ENCODE assay signal across 8 mouse cellular contexts in genomic region chr5:142909576-142910278, GRCm38 (mm10). TPM values are rescaled to one million over a fixed set of nuclear protein-coding genes. Genes with fewer than 3 reads are reported as not detected.
A peak's percentile ranks its signal among the peaks of the same experiment; 100 is the strongest.
DNase-seq lines count a peak whose midpoint lies in the region; ATAC-seq and TF ChIP-seq lines count a peak whose summit lies in the region.

No protein-coding gene starts in this region.

- no peak for TF ChIP-seq POLR2A in cortical plate, adult 2 months (IDR thresholded peaks at IDR 0.05; ENCODE audit: extremely low read depth, insufficient read depth, low read length)

- no peak overlapping the region for H3K4me3 ChIP-seq in left cerebral cortex, adult 2 months
- no peak overlapping the region for H3K4me3 ChIP-seq in cortical plate, adult 2 months (ENCODE audit: insufficient read depth, low read length)
- H3K4me3 ChIP-seq in limb, embryonic 11.5 days (ENCODE audit: low read depth, low read length), result no peak overlapping the region
- no peak overlapping the region for H3K4me3 ChIP-seq in midbrain, embryonic 12.5 days

- no peaks in the 10 kb centered on the region for H3K9me3 ChIP-seq in limb, embryonic 11.5 days (ENCODE audit: control insufficient read depth, low read length)
- no peaks in the 10 kb centered on the region for H3K9me3 ChIP-seq in midbrain, embryonic 12.5 days

- intact Hi-C loops in left cerebral cortex, adult 2 months (cut with DNase I), result no loop called here

- H3K27ac ChIP-seq in left cerebral cortex, adult 2 months, result peak overlapping the region; percentile 70
- peak overlapping the region; percentile 75 for H3K27ac ChIP-seq in cortical plate, adult 2 months (ENCODE audit: insufficient read depth, low read length)
- H3K27ac ChIP-seq in limb, embryonic 11.5 days (replicated peaks; ENCODE audit: low read depth, low read length), result peak overlapping the region; percentile 62
- H3K27ac ChIP-seq in midbrain, embryonic 12.5 days (replicated peaks), result peak overlapping the region; percentile 54

- no peak for ATAC-seq in limb, embryonic 11.5 days (ENCODE audit: insufficient number of reproducible peaks, low FRiP score, low TSS enrichment, low read depth)
- no peak for ATAC-seq in midbrain, embryonic 12.5 days (ENCODE audit: low FRiP score, low read depth)

- TF ChIP-seq CTCF in left cerebral cortex, adult 2 months (IDR thresholded peaks at IDR 0.05), result no peak
- TF ChIP-seq CTCF in cortical plate, adult 2 months (IDR thresholded peaks at IDR 0.05; ENCODE audit: extremely low read depth, insufficient read depth, low read length), result no peak

- 0 out of 2 replicates have a peak overlapping the region, but pooled peaks have one; percentile 8 for H3K9ac ChIP-seq in limb, embryonic 11.5 days (ENCODE audit: low read length)
- no peak overlapping the region for H3K9ac ChIP-seq in midbrain, embryonic 12.5 days (replicated peaks)

- H3K27me3 ChIP-seq in limb, embryonic 11.5 days (ENCODE audit: control insufficient read depth, insufficient read depth, low read length), result no peaks in the 10 kb centered on the region
- H3K27me3 ChIP-seq in midbrain, embryonic 12.5 days, result no peaks in the 10 kb centered on the region

- 46% methylated on average over 8 of the region's 8 CpGs for WGBS in limb, embryonic 11.5 days
- 65% methylated on average over 8 of the region's 8 CpGs for WGBS in midbrain, embryonic 12.5 days

- H3K4me1 ChIP-seq in cortical plate, adult 2 months (ENCODE audit: control insufficient read depth, insufficient read depth, low read length), result peaks cover 4% of the 10 kb centered on the region; the same call in 1 of the 2 replicates
- peaks cover 28% of the 10 kb centered on the region for H3K4me1 ChIP-seq in limb, embryonic 11.5 days (ENCODE audit: control insufficient read depth, insufficient read depth, low read length)
- H3K4me1 ChIP-seq in midbrain, embryonic 12.5 days, result peaks cover 36% of the 10 kb centered on the region

- DNase-seq in left cerebral cortex, adult 2 months (ENCODE audit: extremely low spot score in 1 of 2, low spot score in 2 of 2), result no peak
- DNase-seq in left cerebral cortex, adult 8-10 months (ENCODE audit: low spot score in 2 of 2), result no peak
- DNase-seq in heart, postnatal 4 days, result peak; percentile 63
- DNase-seq in limb, embryonic 11.5 days (ENCODE audit: low spot score), result no peak
- no peak for DNase-seq in right cerebral cortex, postnatal 14 days
- DNase-seq in layer of hippocampus, postnatal 14 days (ENCODE audit: low spot score in 2 of 2), result no peak

- H3K4me2 ChIP-seq in limb, embryonic 11.5 days (ENCODE audit: low read depth, severe bottlenecking), result no peak overlapping the region
- no peak overlapping the region for H3K4me2 ChIP-seq in midbrain, embryonic 12.5 days (replicated peaks)

- H3K36me3 ChIP-seq in limb, embryonic 11.5 days (ENCODE audit: control insufficient read depth, insufficient read depth, low read length), result peaks cover 10% of the 10 kb centered on the region
- H3K36me3 ChIP-seq in midbrain, embryonic 12.5 days, result peaks cover 10% of the 10 kb centered on the region

RNA-seq across cellular contexts. Expression of gene Actb, which starts 3.2 kb away (rescaled TPM):
- 1,000 to 10,000 TPM; 2,227 to 2,233 TPM for total RNA-seq in left cerebral cortex, adult 2 months (2021)
- 1,000 to 10,000 TPM; 2,552 to 2,721 (median 2,651) TPM for total RNA-seq in left cerebral cortex, adult 8-10 months (2022)
- 2,590 and 2,602 TPM in 2 replicates for polyA plus RNA-seq in cortical plate, adult 2 months (2012; rRNA removed)
- total RNA-seq in heart, postnatal 4 days (2021), result 1,000 to 10,000 TPM; 2,345 to 2,495 TPM
- 16,455 and 16,911 TPM in 2 replicates for polyA plus RNA-seq in limb, embryonic 11.5 days (2014; fragmentation: Nextera tagmentation; extraction: Ambion mirVana)
- polyA plus RNA-seq in midbrain, embryonic 12.5 days (2016; fragmentation: Nextera tagmentation; extraction: Ambion mirVana), result 12,547 and 14,098 TPM in 2 replicates
- total RNA-seq in layer of hippocampus, postnatal 14 days (2021), result 1,000 to 10,000 TPM; 3,650 to 3,993 TPM

RNA-seq across cellular contexts. Expression of gene Fbxl18, which starts 14.5 kb away (rescaled TPM):
- 10 to 100 TPM; 31.5 to 33.2 TPM for total RNA-seq in left cerebral cortex, adult 2 months (2021)
- 10 to 100 TPM; 28.8 to 30.9 (median 29.6) TPM for total RNA-seq in left cerebral cortex, adult 8-10 months (2022)
- 22.4 and 22.7 TPM in 2 replicates for polyA plus RNA-seq in cortical plate, adult 2 months (2012; rRNA removed)
- 1 to 10 TPM; 9.4 to 9.5 TPM for total RNA-seq in heart, postnatal 4 days (2021)
- 10.2 and 11.1 TPM in 2 replicates for polyA plus RNA-seq in limb, embryonic 11.5 days (2014; fragmentation: Nextera tagmentation; extraction: Ambion mirVana)
- 27.7 and 28.9 TPM in 2 replicates for polyA plus RNA-seq in midbrain, embryonic 12.5 days (2016; fragmentation: Nextera tagmentation; extraction: Ambion mirVana)
- 10 to 100 TPM; 43.1 to 46.7 TPM for total RNA-seq in layer of hippocampus, postnatal 14 days (2021)

RNA-seq across cellular contexts. Expression of gene Fscn1, which starts 50.4 kb away (rescaled TPM):
- total RNA-seq in left cerebral cortex, adult 2 months (2021), result 100 to 1,000 TPM; 334 to 344 TPM
- total RNA-seq in left cerebral cortex, adult 8-10 months (2022), result 100 to 1,000 TPM; 218 to 276 (median 259) TPM
- polyA plus RNA-seq in cortical plate, adult 2 months (2012; rRNA removed), result 260 and 267 TPM in 2 replicates
- 100 to 1,000 TPM; 145 to 173 TPM for total RNA-seq in heart, postnatal 4 days (2021)
- polyA plus RNA-seq in limb, embryonic 11.5 days (2014; fragmentation: Nextera tagmentation; extraction: Ambion mirVana), result 678 and 708 TPM in 2 replicates
- 707 and 742 TPM in 2 replicates for polyA plus RNA-seq in midbrain, embryonic 12.5 days (2016; fragmentation: Nextera tagmentation; extraction: Ambion mirVana)
- 100 to 1,000 TPM; 304 to 311 TPM for total RNA-seq in layer of hippocampus, postnatal 14 days (2021)
